Mouse (Mus musculus) liver, embryonic 12.5 days (tissue): ENCODE data around the gene Slc25a30. TPM values are rescaled to one million over a fixed set of nuclear protein-coding genes. Genes with fewer than 3 reads are reported as not detected.

Source experiments
- polyA plus RNA-seq: library from polyadenylated mRNA; unstranded; fragments of >200 nt; fragmentation: Nextera tagmentation; extraction: Ambion mirVana; gene quantifications from 2 replicates; pipeline ENCODE4 v1.2.1, GENCODE M21; 2016

Gene Slc25a30
- polyA plus RNA-seq, 1 experiment from 2014 or later = 3.3 TPM

Other genes with a start within 250 kb of the Slc25a30 start
- not detected in 2 replicates for gene Spert, start 193.9 kb downstream of the Slc25a30 start, polyA plus RNA-seq
- gene Erich6b, start 144.8 kb downstream of the Slc25a30 start, polyA plus RNA-seq = not detected in 2 replicates
- 11.7 and 12.1 TPM in 2 replicates for gene Cog3, start 32.5 kb downstream of the Slc25a30 start, polyA plus RNA-seq
- 673 and 675 TPM in 2 replicates for gene Tpt1, start 58.1 kb upstream of the Slc25a30 start, polyA plus RNA-seq
- 0.29 and 0.33 TPM in 2 replicates for gene Kctd4, start 168.0 kb upstream of the Slc25a30 start, polyA plus RNA-seq
- gene Gtf2f2, start 223.8 kb upstream of the Slc25a30 start, polyA plus RNA-seq = 39.4 and 40.8 TPM in 2 replicates